Mouse (Mus musculus) lung, embryonic 14.5 days (tissue): ENCODE measurements around the gene Asic4. TPM values are rescaled to one million over a fixed set of nuclear protein-coding genes. Genes with fewer than 3 reads are reported as not detected.

Experiments
- ATAC-seq: fragments of 200-750 bp; cut with Nextera tagmentation; 2 replicates; pipeline ENCODE4 v1.8.0; 2017; ENCODE audit warnings: mild to moderate bottlenecking, moderate TSS enrichment, moderate library complexity; ENCODE audit not compliant: insufficient read depth
- DNase-seq: peaks from one replicate; pipeline ENCODE4 v3.0.0-alpha.2; 2015
- H3K27ac ChIP-seq: fragments of 300-500 bp; sonication (generic); 2 replicates; pipeline ENCODE4 v1.5.1; 2014; ENCODE audit warnings: low read depth, mild to moderate bottlenecking, moderate library complexity
- H3K27me3 ChIP-seq: fragments of 300-500 bp; sonication (generic); 2 replicates; pipeline ENCODE4 v1.6.1; 2014; ENCODE audit warnings: low read length, control low read depth; ENCODE audit not compliant: insufficient read depth
- H3K36me3 ChIP-seq: fragments of 300-500 bp; sonication (generic); 2 replicates; pipeline ENCODE4 v1.6.1; 2014; ENCODE audit warnings: control low read depth; ENCODE audit not compliant: insufficient read depth
- H3K4me1 ChIP-seq: fragments of 300-500 bp; sonication (generic); 2 replicates; pipeline ENCODE4 v1.6.1; 2014; ENCODE audit warnings: antibody characterized with exemption, control low read depth; ENCODE audit not compliant: insufficient read depth
- H3K4me2 ChIP-seq: fragments of 300-500 bp; sonication (generic); 2 replicates; pipeline ENCODE4 v1.6.1; 2014; ENCODE audit warnings: mild to moderate bottlenecking
- H3K4me3 ChIP-seq: fragments of 300-500 bp; sonication (generic); 2 replicates; pipeline ENCODE4 v1.5.1; 2014; ENCODE audit warnings: low read depth, low read length
- H3K9ac ChIP-seq: fragments of 300-500 bp; sonication (generic); 2 replicates; pipeline ENCODE4 v1.6.1; 2014
- H3K9me3 ChIP-seq: fragments of 300-500 bp; sonication (generic); 2 replicates; pipeline ENCODE4 v1.6.1; 2016; ENCODE audit warnings: low read depth, low read length, control low read depth
- CTCF ChIP-seq: IDR thresholded peaks from 2 replicates; pipeline ENCODE4 v1.5.1; 2016; ENCODE audit warnings: antibody characterized with exemption, low read depth
- WGBS: fragments of 180-500 bp; shearing (Covaris S2); extraction: QIAGEN DNeasy Blood & Tissue Kit; methylation state at CpG from one replicate; pipeline ENCODE4 v1.1.7; 2014; 5-methylcytosine and 5-hydroxymethylcytosine counted together
- polyA plus RNA-seq: library from polyadenylated mRNA; unstranded; fragments of >200 nt; fragmentation: Nextera tagmentation; extraction: Ambion mirVana; gene quantifications from 2 replicates; pipeline ENCODE4 v1.2.1, GENCODE M21; 2014

The Asic4 gene
- polyA plus RNA-seq = 0.12 and 0.18 TPM in 2 replicates

DNA sequence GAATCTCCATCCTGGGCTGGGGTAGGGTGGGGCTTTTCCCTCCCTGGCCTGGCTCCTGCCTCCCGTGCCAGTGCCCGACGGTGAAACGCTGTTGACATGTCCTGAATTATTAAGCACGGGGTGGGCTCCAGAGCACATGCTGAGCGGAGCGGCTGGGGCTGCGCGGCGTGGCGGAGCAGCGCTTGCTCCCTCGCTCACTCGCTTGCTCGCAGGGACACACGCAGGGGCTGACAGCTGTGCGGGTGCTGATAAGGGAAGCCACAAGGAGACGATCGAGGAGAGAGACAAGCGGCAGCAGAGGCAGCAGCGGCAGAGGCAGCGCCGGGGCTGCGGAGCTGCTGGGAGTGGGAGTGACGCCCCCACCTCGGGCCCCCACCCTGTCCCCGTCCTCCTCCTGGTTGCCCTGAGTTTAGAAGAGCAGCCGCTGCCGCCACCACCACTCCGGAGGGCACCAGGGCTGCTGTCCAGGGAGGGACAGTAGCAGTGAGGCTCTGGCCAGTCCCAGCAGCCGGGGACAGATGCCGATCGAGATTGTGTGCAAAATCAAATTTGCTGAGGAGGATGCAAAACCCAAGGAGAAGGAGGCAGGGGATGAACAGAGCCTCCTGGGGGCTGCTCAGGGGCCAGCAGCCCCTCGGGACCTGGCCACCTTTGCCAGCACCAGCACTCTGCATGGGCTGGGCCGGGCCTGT is at the start of gene Asic4:
Gene Asic4, plus strand, starts transcription at position 123 of the 692 bp plus-strand sequence.
- under 1% methylated on average over 34 of the region's 35 CpGs for WGBS
- Histone ChIP-seq H3K4me2 (peak within 1 kb of the TSS; percentile 61), H3K9ac (peak within 1 kb of the TSS; percentile 13; the same call in 1 of the 2 replicates), H3K27ac (no peak within 1 kb of the TSS), H3K9me3 (no peaks in the 10 kb centered on the region), H3K36me3 (no peaks in the 10 kb centered on the region), H3K4me3 (peak within 1 kb of the TSS; percentile 28), H3K4me1 (peaks cover 34% of the 10 kb centered on the region), H3K27me3 (peaks cover 66% of the 10 kb centered on the region)
- TF ChIP-seq CTCF = no peak
- ATAC-seq (no peak), DNase-seq (peak; percentile 64)

DNA sequence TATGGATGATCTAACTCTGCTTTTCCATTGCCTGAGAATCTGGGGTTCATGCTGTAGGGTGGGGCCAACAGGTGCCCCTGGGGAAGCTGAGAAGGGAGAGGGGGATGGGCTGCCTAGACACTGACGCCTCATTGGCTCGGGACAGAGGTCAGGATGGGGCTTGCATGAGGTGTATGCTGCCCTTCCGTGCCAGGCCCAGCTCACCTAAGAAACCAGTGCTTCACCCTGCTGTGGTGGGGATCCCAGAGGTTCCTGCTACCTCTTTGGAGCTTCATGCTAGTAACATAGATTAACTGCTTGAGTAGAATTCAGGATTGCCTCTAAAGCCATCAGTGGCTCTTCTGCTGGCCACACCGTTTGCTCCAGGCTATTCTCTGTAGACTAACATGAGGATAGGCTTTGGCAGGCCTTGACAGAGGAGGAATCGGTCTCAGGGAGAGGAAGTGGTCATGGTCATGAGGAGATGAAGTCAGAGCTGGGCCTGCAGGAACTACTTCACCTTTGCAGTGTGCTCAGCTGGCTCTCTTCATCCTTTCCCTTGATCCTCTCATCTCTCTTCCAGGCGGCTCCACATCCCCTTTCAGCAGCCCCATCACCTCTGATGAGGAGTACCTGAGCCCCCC is 49.6 kb upstream of the Asic4 start:
- Histone ChIP-seq H3K27ac (peak overlapping the region; percentile 94), H3K4me3 (peak overlapping the region; percentile 30), H3K9me3 (no peaks in the 10 kb centered on the region), H3K27me3 (no peaks in the 10 kb centered on the region), H3K9ac (peak overlapping the region; percentile 48), H3K36me3 (peaks cover 45% of the 10 kb centered on the region), H3K4me2 (peak overlapping the region; percentile 68), H3K4me1 (peaks cover 23% of the 10 kb centered on the region)
- DNase-seq (no peak), ATAC-seq (no peak)
- 23% methylated on average over 6 of the region's 6 CpGs for WGBS
- TF ChIP-seq CTCF = no peak

DNA sequence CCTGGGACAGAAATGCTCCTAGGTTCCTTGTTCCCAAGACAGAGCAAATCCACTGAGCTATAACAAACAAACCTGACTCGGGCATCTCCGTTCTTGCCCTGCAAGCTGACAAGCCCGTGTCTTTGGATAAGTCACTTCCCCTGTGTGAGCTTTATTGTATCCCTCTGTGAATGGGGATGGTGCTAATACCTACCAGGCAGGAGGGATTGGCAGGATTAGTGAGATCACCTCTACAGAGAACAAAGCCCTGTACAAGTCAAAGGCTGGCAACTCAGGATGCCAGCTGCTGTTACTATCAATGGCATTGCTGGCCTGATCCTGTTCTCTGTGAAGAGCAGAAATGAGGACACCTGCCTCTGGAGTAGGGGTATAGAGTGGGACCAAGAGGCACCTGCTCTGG is 44.7 kb upstream of the Asic4 start:
- 85% methylated on average over 3 of the region's 3 CpGs for WGBS
- peaks cover 7% of the 10 kb centered on the region; the same call in 1 of the 2 replicates for H3K4me1 ChIP-seq
- H3K4me2 ChIP-seq = no peak overlapping the region
- DNase-seq = no peak
- H3K9ac ChIP-seq = no peak overlapping the region
- H3K36me3 ChIP-seq = peaks cover 62% of the 10 kb centered on the region
- no peak overlapping the region for H3K27ac ChIP-seq
- no peaks in the 10 kb centered on the region for H3K9me3 ChIP-seq
- H3K4me3 ChIP-seq = no peak overlapping the region
- H3K27me3 ChIP-seq = no peaks in the 10 kb centered on the region
- TF ChIP-seq CTCF = no peak
- no peak for ATAC-seq

DNA sequence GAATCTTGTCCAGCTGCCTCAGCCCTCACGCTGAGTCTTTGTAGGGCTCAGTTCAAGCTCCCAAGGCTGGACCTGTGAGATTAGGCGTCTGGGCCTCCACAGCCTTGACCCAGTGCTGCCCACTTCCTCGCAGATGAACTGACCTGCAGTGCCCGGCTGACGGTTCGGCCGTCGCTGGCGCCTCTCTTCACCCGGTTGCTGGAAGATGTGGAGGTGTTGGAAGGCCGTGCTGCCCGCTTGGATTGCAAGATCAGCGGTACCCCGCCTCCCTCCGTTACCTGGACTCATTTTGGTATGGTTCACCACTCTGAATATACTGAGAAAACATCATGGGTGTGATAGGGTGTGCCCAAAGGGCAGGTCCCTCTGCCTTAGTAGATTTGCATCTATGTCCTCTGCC is 44.1 kb upstream of the Asic4 start:
- H3K4me2 ChIP-seq = no peak overlapping the region
- no peak overlapping the region for H3K9ac ChIP-seq
- no peaks in the 10 kb centered on the region for H3K9me3 ChIP-seq
- ATAC-seq = no peak
- 85% methylated on average over 15 of the region's 15 CpGs for WGBS
- H3K27me3 ChIP-seq = no peaks in the 10 kb centered on the region
- DNase-seq = no peak
- H3K27ac ChIP-seq = no peak overlapping the region
- H3K36me3 ChIP-seq = peaks cover 66% of the 10 kb centered on the region
- 0 out of 2 replicates have a peak, but pooled peaks cover under 1% of the 10 kb centered on the region for H3K4me1 ChIP-seq
- no peak overlapping the region for H3K4me3 ChIP-seq
- TF ChIP-seq CTCF = no peak

DNA sequence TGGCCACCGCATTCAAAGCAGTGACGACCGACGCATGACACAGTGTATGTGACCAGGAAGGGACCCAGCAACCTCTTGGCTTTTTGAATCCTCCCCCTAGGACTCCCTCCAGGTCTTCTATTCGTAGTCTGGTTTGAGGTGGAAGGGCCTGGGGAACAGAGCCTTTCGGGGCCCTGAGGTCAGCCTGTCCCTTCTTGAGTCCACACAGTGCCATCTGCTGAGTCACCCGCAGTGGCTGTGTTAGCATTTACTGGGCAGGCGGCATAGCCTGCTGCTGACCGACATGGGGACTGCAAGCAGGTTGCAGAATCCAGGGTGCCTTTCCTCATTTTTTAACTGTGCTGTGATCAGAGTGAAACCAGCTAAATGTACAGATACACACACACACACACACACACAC is 43.2 kb upstream of the Asic4 start:
- ATAC-seq (no peak), DNase-seq (no peak)
- no peak for TF ChIP-seq CTCF
- Histone ChIP-seq H3K9me3 (no peaks in the 10 kb centered on the region), H3K27ac (no peak overlapping the region), H3K4me3 (no peak overlapping the region), H3K4me1 (no peaks in the 10 kb centered on the region), H3K27me3 (no peaks in the 10 kb centered on the region), H3K9ac (no peak overlapping the region), H3K4me2 (no peak overlapping the region), H3K36me3 (peaks cover 62% of the 10 kb centered on the region)
- WGBS = 87% methylated on average over 9 of the region's 9 CpGs

DNA sequence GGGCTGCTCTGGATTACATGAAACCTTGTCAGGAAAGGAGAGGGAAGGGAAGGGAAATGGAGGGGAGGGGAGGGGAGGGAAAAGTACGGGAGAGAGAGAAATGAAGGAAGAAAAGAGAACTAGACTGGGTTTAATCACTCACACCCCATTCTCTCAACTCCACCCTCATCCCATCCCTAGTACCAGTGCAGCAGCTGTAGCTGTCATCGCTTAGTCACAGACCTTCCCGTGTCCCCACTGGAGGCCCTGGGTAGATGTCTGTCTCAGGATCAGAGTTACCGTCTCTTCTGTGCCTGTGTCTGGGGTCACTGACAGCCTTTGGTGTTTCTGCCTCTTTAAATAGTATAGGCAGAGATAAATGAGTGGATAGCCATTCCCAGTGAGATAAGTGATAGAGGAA is 42.0 kb upstream of the Asic4 start:
- H3K9me3 ChIP-seq = no peaks in the 10 kb centered on the region
- no peak overlapping the region for H3K4me3 ChIP-seq
- no peaks in the 10 kb centered on the region for H3K4me1 ChIP-seq
- H3K27ac ChIP-seq = peak overlapping the region; percentile 18; the same call in 1 of the 2 replicates
- TF ChIP-seq CTCF = no peak
- peaks cover 56% of the 10 kb centered on the region; the same call in 1 of the 2 replicates for H3K36me3 ChIP-seq
- ATAC-seq (no peak; the same call in 1 of the 2 replicates), DNase-seq (peak; percentile 28)
- WGBS = 33% methylated on average over 4 of the region's 4 CpGs
- no peak overlapping the region for H3K4me2 ChIP-seq
- H3K9ac ChIP-seq = no peak overlapping the region
- no peaks in the 10 kb centered on the region for H3K27me3 ChIP-seq

DNA sequence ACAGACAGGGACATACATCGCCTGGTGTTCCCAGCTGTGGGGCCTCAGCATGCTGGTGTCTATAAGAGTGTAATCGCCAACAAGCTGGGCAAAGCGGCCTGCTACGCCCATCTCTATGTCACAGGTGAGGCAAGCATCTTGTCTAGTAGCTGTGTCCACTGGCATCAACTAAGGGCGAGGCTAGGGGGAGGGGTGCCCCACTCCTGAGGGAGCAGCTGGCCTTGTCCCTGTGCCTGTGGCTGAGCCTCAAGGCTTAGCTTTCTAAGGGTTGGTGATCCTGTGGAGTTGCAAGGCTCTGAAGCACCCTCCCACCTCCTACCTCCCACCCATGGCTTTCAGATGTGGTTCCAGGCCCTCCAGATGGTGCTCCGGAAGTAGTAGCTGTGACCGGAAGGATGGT is 40.3 kb upstream of the Asic4 start:
- Histone ChIP-seq H3K27ac (no peak overlapping the region), H3K9me3 (no peaks in the 10 kb centered on the region), H3K27me3 (no peaks in the 10 kb centered on the region), H3K4me1 (no peaks in the 10 kb centered on the region), H3K36me3 (peaks cover 42% of the 10 kb centered on the region; the same call in 1 of the 2 replicates), H3K4me2 (no peak overlapping the region), H3K9ac (no peak overlapping the region), H3K4me3 (no peak overlapping the region)
- TF ChIP-seq CTCF = no peak
- DNase-seq (no peak), ATAC-seq (no peak)
- WGBS = 90% methylated on average over 7 of the region's 7 CpGs
